Comparison of ENCODE assay signal across 8 mouse cellular contexts in genomic region chr1:156418170-156418569, GRCm38 (mm10). TPM values are rescaled to one million over a fixed set of nuclear protein-coding genes. Genes with fewer than 3 reads are reported as not detected.
DNase-seq lines count a peak whose midpoint lies in the region.

No protein-coding gene starts in this region.

- DNase-seq in embryo, embryonic 10.5 days (ENCODE audit: low spot score): peak; percentile 56
- no peak for DNase-seq in embryo, embryonic 10 days (ENCODE audit: low spot score)
- DNase-seq in left cerebral cortex, postnatal 14 days (ENCODE audit: low spot score in 2 of 2): peak; percentile 29 to 53
- no peak for DNase-seq in left cerebral cortex, postnatal 10 days (ENCODE audit: extremely low spot score in 1 of 2, low spot score in 2 of 2)
- DNase-seq in R1 (ENCODE audit: low read depth, low spot score): peak; percentile 66
- DNase-seq in kidney, adult 8-10 months: peak; percentile 24 to 54
- peak; percentile 25 for DNase-seq in retina, postnatal 7 days (ENCODE audit: low read depth, low spot score)
- no peak for DNase-seq in right cerebral cortex, postnatal 25 days

- intact Hi-C loops in left cerebral cortex, postnatal 14 days (cut with DNase I): loop anchor here (5.0 to 10.0 kb wide), 2 partner anchors 119 to 217 kb away; no protein-coding TSS in a partner anchor
- intact Hi-C loops in left cerebral cortex, postnatal 10 days (cut with DNase I): loop anchor here (2.0 kb wide), 1 partner anchor 123 kb away; no protein-coding TSS in a partner anchor

RNA-seq across cellular contexts. Expression of gene Axdnd1, which starts 2.8 kb away (rescaled TPM):
- total RNA-seq in left cerebral cortex, postnatal 14 days (2021): under 1 TPM; 0.31 to 0.61 TPM
- total RNA-seq in left cerebral cortex, postnatal 10 days (2021): under 1 TPM; 0.34 to 0.45 TPM

RNA-seq across cellular contexts. Expression of gene Gm2000, which starts 52.3 kb away (rescaled TPM):
- total RNA-seq in left cerebral cortex, postnatal 14 days (2021): 100 to 1,000 TPM; 307 to 372 TPM
- 100 to 1,000 TPM; 395 to 432 TPM for total RNA-seq in left cerebral cortex, postnatal 10 days (2021)

RNA-seq across cellular contexts. Expression of gene Soat1, which starts 56.0 kb away (rescaled TPM):
- 10 to 100 TPM; 32.9 to 36.7 TPM for total RNA-seq in left cerebral cortex, postnatal 14 days (2021)
- 10 to 100 TPM; 26.0 to 33.8 TPM for total RNA-seq in left cerebral cortex, postnatal 10 days (2021)

Comparison
In these comparisons a context has a peak if more than half of its experiments do, and no peak if none do; other contexts are left out.
1. DNase-seq: peak in embryo, embryonic 10.5 days (single experiment), left cerebral cortex, postnatal 14 days (2 of 2), R1 (single experiment), kidney, adult 8-10 months (2 of 2) and retina, postnatal 7 days (single experiment); none in embryo, embryonic 10 days (single experiment), left cerebral cortex, postnatal 10 days (0 of 2) and right cerebral cortex, postnatal 25 days (single experiment).